Mouse (Mus musculus): ENCODE data around the gene Tppp2. TPM values are rescaled to one million over a fixed set of nuclear protein-coding genes. Genes with fewer than 3 reads are reported as not detected.

The Tppp2 gene
- not detected in 2 replicates for polyA plus RNA-seq (2014; fragmentation: Nextera tagmentation; extraction: Ambion mirVana)

- no peak within 1 kb of the TSS for H3K4me3 ChIP-seq (replicated peaks; ENCODE audit: low read depth, low read length)
- no peaks in the 10 kb centered on the region for H3K9me3 ChIP-seq (ENCODE audit: control insufficient read depth, low read length)
- H3K9ac ChIP-seq (replicated peaks; ENCODE audit: low read length): no peak within 1 kb of the TSS
- H3K4me2 ChIP-seq (ENCODE audit: low read length): no peak within 1 kb of the TSS
- no peak within 1 kb of the TSS for H3K27ac ChIP-seq (replicated peaks; ENCODE audit: low read depth, low read length)
- WGBS: 89% methylated on average over 4 of the region's 4 CpGs
- DNase-seq (no peak), ATAC-seq (ENCODE audit: low FRiP score, low TSS enrichment) (no peak)
- no peaks in the 10 kb centered on the region for H3K36me3 ChIP-seq (ENCODE audit: control insufficient read depth, insufficient read depth, low read length)
- H3K27me3 ChIP-seq (ENCODE audit: control insufficient read depth, insufficient read depth, low read length): no peaks in the 10 kb centered on the region
- peaks cover 7% of the 10 kb centered on the region; the same call in 1 of the 2 replicates for H3K4me1 ChIP-seq (ENCODE audit: control insufficient read depth, insufficient read depth, low read length)
Observed at GRCm38 (mm10) chr14:51918125-51918524, at the start of gene Tppp2. Gene Tppp2 (plus strand): TSS chr14:51918425.

GRCm38 (mm10) chr14:51870756-51871155, 47.5 kb upstream of the Tppp2 start:
- H3K27me3 ChIP-seq (ENCODE audit: control insufficient read depth, insufficient read depth, low read length): no peaks in the 10 kb centered on the region
- no peak for DNase-seq
- no peak overlapping the region for H3K9ac ChIP-seq (replicated peaks; ENCODE audit: low read length)
- no peaks in the 10 kb centered on the region for H3K4me1 ChIP-seq (ENCODE audit: control insufficient read depth, insufficient read depth, low read length)
- H3K36me3 ChIP-seq (ENCODE audit: control insufficient read depth, insufficient read depth, low read length): no peaks in the 10 kb centered on the region
- WGBS: 84% methylated on average over 2 of the region's 2 CpGs
- ATAC-seq (ENCODE audit: low FRiP score, low TSS enrichment): no peak
- no peak overlapping the region for H3K27ac ChIP-seq (replicated peaks; ENCODE audit: low read depth, low read length)
- no peaks in the 10 kb centered on the region for H3K9me3 ChIP-seq (ENCODE audit: control insufficient read depth, low read length)
- H3K4me2 ChIP-seq (ENCODE audit: low read length): no peak overlapping the region
- no peak overlapping the region for H3K4me3 ChIP-seq (replicated peaks; ENCODE audit: low read depth, low read length)

- Histone ChIP-seq H3K27ac (replicated peaks; ENCODE audit: low read depth, low read length) (no peak overlapping the region), H3K9me3 (ENCODE audit: control insufficient read depth, low read length) (no peaks in the 10 kb centered on the region), H3K9ac (replicated peaks; ENCODE audit: low read length) (no peak overlapping the region), H3K4me3 (replicated peaks; ENCODE audit: low read depth, low read length) (no peak overlapping the region), H3K4me2 (ENCODE audit: low read length) (no peak overlapping the region), H3K36me3 (ENCODE audit: control insufficient read depth, insufficient read depth, low read length) (no peaks in the 10 kb centered on the region), H3K4me1 (ENCODE audit: control insufficient read depth, insufficient read depth, low read length) (no peaks in the 10 kb centered on the region), H3K27me3 (ENCODE audit: control insufficient read depth, insufficient read depth, low read length) (no peaks in the 10 kb centered on the region)
- ATAC-seq (ENCODE audit: low FRiP score, low TSS enrichment): no peak
- no peak for DNase-seq
- 84% methylated on average over 9 of the region's 9 CpGs for WGBS
Observed at GRCm38 (mm10) chr14:51871741-51872140, 46.5 kb upstream of the Tppp2 start.

- Histone ChIP-seq H3K9ac (replicated peaks; ENCODE audit: low read length) (no peak overlapping the region), H3K36me3 (ENCODE audit: control insufficient read depth, insufficient read depth, low read length) (no peaks in the 10 kb centered on the region), H3K4me1 (ENCODE audit: control insufficient read depth, insufficient read depth, low read length) (no peaks in the 10 kb centered on the region), H3K4me3 (replicated peaks; ENCODE audit: low read depth, low read length) (no peak overlapping the region), H3K27ac (replicated peaks; ENCODE audit: low read depth, low read length) (no peak overlapping the region), H3K9me3 (ENCODE audit: control insufficient read depth, low read length) (no peaks in the 10 kb centered on the region), H3K4me2 (ENCODE audit: low read length) (no peak overlapping the region), H3K27me3 (ENCODE audit: control insufficient read depth, insufficient read depth, low read length) (no peaks in the 10 kb centered on the region)
- ATAC-seq (ENCODE audit: low FRiP score, low TSS enrichment): no peak
- DNase-seq: no peak
- 83% methylated on average over 3 of the region's 3 CpGs for WGBS
Observed at GRCm38 (mm10) chr14:51877517-51877916, 40.7 kb upstream of the Tppp2 start.

- H3K27me3 ChIP-seq (ENCODE audit: control insufficient read depth, insufficient read depth, low read length): no peaks in the 10 kb centered on the region
- H3K4me2 ChIP-seq (ENCODE audit: low read length): peak overlapping the region; percentile 83
- no peak overlapping the region; the same call in 1 of the 2 replicates for H3K9ac ChIP-seq (replicated peaks; ENCODE audit: low read length)
- peaks cover 20% of the 10 kb centered on the region for H3K36me3 ChIP-seq (ENCODE audit: control insufficient read depth, insufficient read depth, low read length)
- DNase-seq (peak; percentile 83), ATAC-seq (ENCODE audit: low FRiP score, low TSS enrichment) (peak; percentile 32)
- H3K9me3 ChIP-seq (ENCODE audit: control insufficient read depth, low read length): no peaks in the 10 kb centered on the region
- H3K27ac ChIP-seq (replicated peaks; ENCODE audit: low read depth, low read length): peak overlapping the region; percentile 81
- peak overlapping the region; percentile 77 for H3K4me3 ChIP-seq (replicated peaks; ENCODE audit: low read depth, low read length)
- under 1% methylated on average over 4 of the region's 4 CpGs for WGBS
- peaks cover 12% of the 10 kb centered on the region for H3K4me1 ChIP-seq (ENCODE audit: control insufficient read depth, insufficient read depth, low read length)
Observed at GRCm38 (mm10) chr14:51883527-51884030, 34.6 kb upstream of the Tppp2 start.

- DNase-seq (peak; percentile 69), ATAC-seq (ENCODE audit: low FRiP score, low TSS enrichment) (peak; percentile 4)
- H3K27me3 ChIP-seq (ENCODE audit: control insufficient read depth, insufficient read depth, low read length): no peaks in the 10 kb centered on the region
- WGBS: 1% methylated on average over 14 of the region's 14 CpGs
- H3K4me1 ChIP-seq (ENCODE audit: control insufficient read depth, insufficient read depth, low read length): peaks cover 12% of the 10 kb centered on the region
- H3K27ac ChIP-seq (replicated peaks; ENCODE audit: low read depth, low read length): peak overlapping the region; percentile 81
- peak overlapping the region; percentile 76 for H3K9ac ChIP-seq (replicated peaks; ENCODE audit: low read length)
- peak overlapping the region; percentile 77 for H3K4me3 ChIP-seq (replicated peaks; ENCODE audit: low read depth, low read length)
- H3K4me2 ChIP-seq (ENCODE audit: low read length): peak overlapping the region; percentile 83
- no peaks in the 10 kb centered on the region for H3K9me3 ChIP-seq (ENCODE audit: control insufficient read depth, low read length)
- peaks cover 26% of the 10 kb centered on the region for H3K36me3 ChIP-seq (ENCODE audit: control insufficient read depth, insufficient read depth, low read length)
Observed at GRCm38 (mm10) chr14:51884031-51884544, 34.1 kb upstream of the Tppp2 start.

- Histone ChIP-seq H3K4me3 (replicated peaks; ENCODE audit: low read depth, low read length) (peak within 1 kb of the TSS; percentile 77), H3K27me3 (ENCODE audit: control insufficient read depth, insufficient read depth, low read length) (no peaks in the 10 kb centered on the region), H3K4me1 (ENCODE audit: control insufficient read depth, insufficient read depth, low read length) (peaks cover 12% of the 10 kb centered on the region), H3K36me3 (ENCODE audit: control insufficient read depth, insufficient read depth, low read length) (peaks cover 32% of the 10 kb centered on the region), H3K4me2 (ENCODE audit: low read length) (peak within 1 kb of the TSS; percentile 83), H3K9ac (replicated peaks; ENCODE audit: low read length) (peak within 1 kb of the TSS; percentile 76), H3K9me3 (ENCODE audit: control insufficient read depth, low read length) (no peaks in the 10 kb centered on the region), H3K27ac (replicated peaks; ENCODE audit: low read depth, low read length) (peak within 1 kb of the TSS; percentile 81)
- ATAC-seq (ENCODE audit: low FRiP score, low TSS enrichment) (peak; percentile 97), DNase-seq (peak; percentile 98)
- under 1% methylated on average over 43 of the region's 43 CpGs for WGBS
Observed at GRCm38 (mm10) chr14:51884598-51885331, 33.5 kb upstream of the Tppp2 start, which contains the start of gene Mettl17. Gene Mettl17 (plus strand): TSS chr14:51884842.

- Histone ChIP-seq H3K4me3 (replicated peaks; ENCODE audit: low read depth, low read length) (peak overlapping the region; percentile 77), H3K4me2 (ENCODE audit: low read length) (peak overlapping the region; percentile 83), H3K27me3 (ENCODE audit: control insufficient read depth, insufficient read depth, low read length) (no peaks in the 10 kb centered on the region), H3K9ac (replicated peaks; ENCODE audit: low read length) (peak overlapping the region; percentile 76; the same call in 1 of the 2 replicates), H3K4me1 (ENCODE audit: control insufficient read depth, insufficient read depth, low read length) (peaks cover 12% of the 10 kb centered on the region), H3K36me3 (ENCODE audit: control insufficient read depth, insufficient read depth, low read length) (peaks cover 43% of the 10 kb centered on the region), H3K27ac (replicated peaks; ENCODE audit: low read depth, low read length) (no peak overlapping the region), H3K9me3 (ENCODE audit: control insufficient read depth, low read length) (no peaks in the 10 kb centered on the region)
- DNase-seq (no peak), ATAC-seq (ENCODE audit: low FRiP score, low TSS enrichment) (no peak)
- WGBS: 42% methylated on average over 6 of the region's 6 CpGs
Observed at GRCm38 (mm10) chr14:51886051-51886450, 32.2 kb upstream of the Tppp2 start.
